Mouse (Mus musculus) hindbrain, postnatal 0 days (tissue): ENCODE results near the gene Cers2. TPM values are rescaled to one million over a fixed set of nuclear protein-coding genes. Genes with fewer than 3 reads are reported as not detected.

Experiments
- ATAC-seq: fragments of 200-750 bp; cut with Nextera tagmentation; 2 replicates; pipeline ENCODE4 v1.8.0; 2017; ENCODE audit warnings: mild to moderate bottlenecking, moderate TSS enrichment, moderate library complexity
- DNase-seq: peaks from one replicate; pipeline ENCODE4 v3.0.0-alpha.2; 2015; ENCODE audit warnings: low spot score
- H3K27ac ChIP-seq: fragments of 300-500 bp; sonication (generic); 2 replicates; pipeline ENCODE4 v1.5.1; 2014; ENCODE audit warnings: mild to moderate bottlenecking
- H3K27me3 ChIP-seq: fragments of 300-500 bp; sonication (generic); 2 replicates; pipeline ENCODE4 v1.6.1; 2014; ENCODE audit warnings: low read length, mixed read lengths; ENCODE audit not compliant: insufficient read depth
- H3K36me3 ChIP-seq: fragments of 300-500 bp; sonication (generic); 2 replicates; pipeline ENCODE4 v1.6.1; 2014; ENCODE audit warnings: low read length, mixed read lengths; ENCODE audit not compliant: insufficient read depth
- H3K4me1 ChIP-seq: fragments of 300-500 bp; sonication (generic); 2 replicates; pipeline ENCODE4 v1.6.1; 2014; ENCODE audit warnings: antibody characterized with exemption, low read length, mixed read lengths; ENCODE audit not compliant: insufficient read depth
- H3K4me2 ChIP-seq: fragments of 300-500 bp; sonication (generic); 2 replicates; pipeline ENCODE4 v1.6.1; 2014; ENCODE audit warnings: low read depth, mild to moderate bottlenecking, low read length, moderate library complexity, mixed read lengths
- H3K4me3 ChIP-seq: fragments of 300-500 bp; sonication (generic); 2 replicates; pipeline ENCODE4 v1.5.1; 2014; ENCODE audit warnings: low read length
- H3K9ac ChIP-seq: fragments of 300-500 bp; sonication (generic); replicated peaks from 2 replicates; pipeline ENCODE4 v1.6.1; 2014; ENCODE audit warnings: mild to moderate bottlenecking, low read length, moderate library complexity, mixed read lengths
- H3K9me3 ChIP-seq: fragments of 300-500 bp; sonication (generic); 2 replicates; pipeline ENCODE4 v1.6.1; 2016; ENCODE audit warnings: low read length, mixed read lengths
- CTCF ChIP-seq: IDR thresholded peaks from 2 replicates; pipeline ENCODE4 v1.5.1; 2016; ENCODE audit warnings: antibody characterized with exemption, control low read depth, low read depth
- WGBS: fragments of 180-500 bp; shearing (Covaris S2); extraction: QIAGEN DNeasy Blood & Tissue Kit; methylation state at CpG from one replicate; pipeline ENCODE4 v1.1.7; 2014; 5-methylcytosine and 5-hydroxymethylcytosine counted together
- polyA plus RNA-seq: library from polyadenylated mRNA; unstranded; fragments of >200 nt; fragmentation: Nextera tagmentation; extraction: Ambion mirVana; gene quantifications from 2 replicates; pipeline ENCODE4 v1.2.1, GENCODE M21; 2015
- total RNA-seq: library from RNA; depleted of rRNA; stranded (reverse); fragments of >200 nt; gene quantifications from 2 replicates; pipeline ENCODE4 v1.2.3, GENCODE M21; 2014

Cers2 gene
- total and polyA plus RNA-seq, 2 experiments from 2014 or later = 64.0 to 87.4 TPM

DNA sequence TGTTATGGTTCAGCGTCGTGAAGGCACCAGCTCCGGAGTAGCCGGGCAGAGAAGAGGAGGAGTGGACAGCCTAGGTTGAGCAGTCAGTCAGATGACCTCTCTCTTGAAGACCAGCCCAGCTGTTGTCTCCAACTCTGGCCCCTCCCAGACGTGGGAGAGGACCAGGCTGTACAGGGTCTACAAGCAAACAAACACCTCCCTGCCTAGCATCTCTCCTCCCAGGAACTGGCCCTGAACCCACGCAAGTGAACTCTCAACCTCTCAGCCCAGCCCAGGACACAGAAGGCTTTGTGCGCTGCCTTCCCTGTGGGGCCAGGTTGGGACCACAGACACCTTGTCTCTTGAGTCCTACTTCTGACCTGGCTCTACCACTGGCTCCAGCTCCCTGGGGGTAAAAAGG is 7.5 kb upstream of the Cers2 start, which contains the start of gene Anxa9:
Gene Anxa9 (minus strand): TSS at position 77 of the 400 bp plus-strand sequence.
- Histone ChIP-seq H3K27me3 (no peaks in the 10 kb centered on the region), H3K36me3 (no peaks in the 10 kb centered on the region), H3K9me3 (no peaks in the 10 kb centered on the region), H3K4me2 (no peak within 1 kb of the TSS), H3K9ac (no peak within 1 kb of the TSS), H3K4me1 (no peaks in the 10 kb centered on the region), H3K27ac (no peak within 1 kb of the TSS), H3K4me3 (no peak within 1 kb of the TSS)
- 76% methylated on average over 7 of the region's 7 CpGs for WGBS
- no peak for TF ChIP-seq CTCF
- no peak for DNase-seq
- ATAC-seq = peak; percentile 18; the same call in 1 of the 2 replicates

- Histone ChIP-seq H3K9ac (no peak overlapping the region), H3K4me1 (no peaks in the 10 kb centered on the region), H3K36me3 (no peaks in the 10 kb centered on the region), H3K27ac (no peak overlapping the region), H3K27me3 (no peaks in the 10 kb centered on the region), H3K4me3 (no peak overlapping the region), H3K4me2 (no peak overlapping the region), H3K9me3 (no peaks in the 10 kb centered on the region)
- ATAC-seq (no peak), DNase-seq (no peak)
- TF ChIP-seq CTCF = no peak
- 71% methylated on average over 3 of the region's 3 CpGs for WGBS
Measured at GRCm38 (mm10) chr3:95310496-95310895, 4.1 kb upstream of the Cers2 start.

DNA sequence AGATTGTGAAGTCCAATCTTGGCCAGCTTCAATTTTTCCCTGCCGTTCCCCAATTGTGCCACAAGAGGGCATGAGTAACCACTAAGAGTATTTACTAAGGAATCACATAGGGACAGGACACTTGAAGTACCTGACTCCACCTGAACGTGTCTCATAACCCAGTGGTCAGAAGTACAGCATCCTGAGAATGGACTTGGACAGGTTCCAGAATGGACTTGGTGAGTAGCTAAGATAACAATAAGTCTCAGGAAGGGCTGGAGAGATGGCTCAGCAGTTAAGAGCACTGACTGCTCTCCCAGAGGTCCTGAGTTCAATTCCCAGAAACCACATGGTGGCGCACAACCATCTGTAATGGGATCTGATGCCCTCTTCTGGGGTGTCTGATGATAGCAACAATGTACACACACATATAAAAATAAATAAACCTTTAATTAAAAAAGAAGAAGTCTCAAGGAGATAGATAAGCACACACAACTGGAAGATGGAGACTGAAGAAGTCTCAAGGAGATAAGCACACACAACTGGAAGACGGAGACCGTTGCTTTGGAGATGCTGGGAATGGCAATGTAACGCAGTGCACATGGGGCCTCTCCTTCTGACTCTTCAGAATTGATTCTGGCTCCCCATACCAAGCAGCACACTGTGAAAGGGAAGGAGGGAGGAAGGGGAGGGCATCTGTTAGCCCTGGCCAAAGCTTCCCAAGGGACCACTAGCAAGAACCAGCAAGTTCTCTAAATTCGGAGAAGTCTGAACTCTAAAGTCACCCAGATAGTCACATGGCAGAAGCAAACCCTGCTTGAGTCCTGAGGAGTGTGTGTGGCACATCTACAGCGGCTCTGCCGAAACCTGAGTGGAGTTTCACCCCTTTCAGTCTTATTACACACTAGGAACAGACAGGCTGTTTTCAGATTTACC is 3.4 kb upstream of the Cers2 start:
- Histone ChIP-seq H3K4me3 (no peak overlapping the region), H3K27me3 (no peaks in the 10 kb centered on the region), H3K36me3 (no peaks in the 10 kb centered on the region), H3K9me3 (no peaks in the 10 kb centered on the region), H3K4me2 (no peak overlapping the region), H3K4me1 (no peaks in the 10 kb centered on the region), H3K27ac (no peak overlapping the region), H3K9ac (no peak overlapping the region)
- peak; percentile 84 for DNase-seq
- peak; percentile 88 for TF ChIP-seq CTCF
- WGBS = 64% methylated on average over 9 of the region's 9 CpGs
- ATAC-seq = peak; percentile 43; the same call in 1 of the 2 replicates

DNA sequence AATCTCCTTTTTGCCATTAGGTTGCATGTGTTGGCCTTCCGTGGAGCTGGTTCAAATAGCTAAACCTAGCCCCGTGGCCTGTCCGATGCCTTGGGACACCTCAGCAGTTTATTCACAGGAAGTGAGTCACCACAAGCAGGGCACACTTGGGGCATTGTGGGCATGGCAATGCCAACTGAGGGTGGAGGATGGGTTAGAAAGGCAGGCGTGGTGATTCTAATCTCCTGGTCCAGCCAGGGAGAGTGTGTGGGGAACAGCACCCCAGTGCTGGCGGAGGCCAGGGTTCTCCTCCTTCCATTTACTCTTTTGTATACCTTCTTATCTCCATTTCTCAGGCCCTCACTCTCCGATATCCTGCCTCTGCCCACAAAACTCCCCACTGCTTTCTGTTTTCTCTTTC is 2.0 kb upstream of the Cers2 start:
- no peaks in the 10 kb centered on the region for H3K9me3 ChIP-seq
- no peaks in the 10 kb centered on the region for H3K27me3 ChIP-seq
- ATAC-seq (no peak), DNase-seq (no peak)
- H3K36me3 ChIP-seq = no peaks in the 10 kb centered on the region
- no peak for TF ChIP-seq CTCF
- H3K27ac ChIP-seq = no peak overlapping the region
- no peak overlapping the region for H3K4me3 ChIP-seq
- H3K4me1 ChIP-seq = no peaks in the 10 kb centered on the region
- H3K9ac ChIP-seq = no peak overlapping the region
- 86% methylated on average over 6 of the region's 6 CpGs for WGBS
- H3K4me2 ChIP-seq = no peak overlapping the region

DNA sequence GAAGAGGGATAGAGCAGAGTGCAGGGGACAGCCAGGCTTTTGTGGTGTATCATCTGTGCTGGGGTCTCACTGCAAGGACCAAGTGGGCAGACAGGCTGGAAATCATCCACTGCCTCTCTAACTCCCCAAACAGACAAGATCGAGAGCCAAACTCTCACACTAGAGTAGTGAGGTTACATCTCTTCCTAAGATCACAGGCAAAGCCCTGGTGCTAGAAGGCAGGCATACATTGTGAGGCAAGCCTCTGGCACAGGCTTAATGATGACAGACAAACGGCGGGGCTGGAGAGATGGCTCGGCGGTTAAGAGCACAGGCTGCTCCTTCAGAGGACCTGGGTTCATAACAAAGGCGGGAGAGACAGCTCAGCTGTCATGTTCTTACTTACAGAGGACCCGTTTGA is 1.1 kb upstream of the Cers2 start:
- H3K27me3 ChIP-seq = no peaks in the 10 kb centered on the region
- 45% methylated on average over 7 of the region's 7 CpGs for WGBS
- TF ChIP-seq CTCF = no peak
- no peak for ATAC-seq
- H3K4me2 ChIP-seq = no peak overlapping the region
- H3K36me3 ChIP-seq = no peaks in the 10 kb centered on the region
- H3K9ac ChIP-seq = no peak overlapping the region
- H3K4me3 ChIP-seq = no peak overlapping the region
- no peaks in the 10 kb centered on the region for H3K9me3 ChIP-seq
- no peak overlapping the region for H3K27ac ChIP-seq
- DNase-seq = no peak
- H3K4me1 ChIP-seq = no peaks in the 10 kb centered on the region

- Histone ChIP-seq H3K4me3 (0 out of 2 replicates have a peak overlapping the region, but pooled peaks have one; percentile 79), H3K27ac (peak overlapping the region; percentile 92), H3K27me3 (no peaks in the 10 kb centered on the region), H3K9me3 (no peaks in the 10 kb centered on the region), H3K9ac (no peak overlapping the region), H3K36me3 (no peaks in the 10 kb centered on the region), H3K4me1 (no peaks in the 10 kb centered on the region), H3K4me2 (peak overlapping the region; percentile 86)
- DNase-seq (no peak), ATAC-seq (no peak)
- no peak for TF ChIP-seq CTCF
- WGBS = 65% methylated on average over 6 of the region's 6 CpGs
Measured at GRCm38 (mm10) chr3:95314075-95314474, 516 bp upstream of the Cers2 start.
